Mouse (Mus musculus) olfactory bulb, adult 2 months (tissue): ENCODE measurements around the gene Ctnnd2. TPM values are rescaled to one million over a fixed set of nuclear protein-coding genes. Genes with fewer than 3 reads are reported as not detected.

Experiments used
- H3K27ac ChIP-seq: fragments of 200-500 bp; 2 replicates; pipeline ENCODE4 v1.5.1; 2012; ENCODE audit warnings: low read depth, low read length; ENCODE audit not compliant: insufficient read depth
- H3K4me1 ChIP-seq: fragments of 200-500 bp; 2 replicates; pipeline ENCODE4 v1.6.1; 2012; ENCODE audit warnings: low read length; ENCODE audit not compliant: control insufficient read depth, insufficient read depth
- H3K4me3 ChIP-seq: fragments of 200-500 bp; 2 replicates; pipeline ENCODE4 v1.5.1; 2012; ENCODE audit warnings: mild to moderate bottlenecking, low read depth, low read length, moderate library complexity; ENCODE audit not compliant: insufficient read depth
- CTCF ChIP-seq: fragments of 200-500 bp; IDR thresholded peaks from 2 replicates; pipeline ENCODE4 v1.5.1; 2012; ENCODE audit warnings: low read depth, mild to moderate bottlenecking, low read length, moderate library complexity; ENCODE audit not compliant: insufficient read depth
- POLR2A ChIP-seq: fragments of 200-500 bp; IDR thresholded peaks from 2 replicates; pipeline ENCODE4 v1.6.1; 2012; ENCODE audit warnings: mild to moderate bottlenecking, low read depth, low read length, moderate library complexity; ENCODE audit not compliant: insufficient read depth
- WGBS: fragments of 180-500 bp; shearing (Covaris S2); methylation state at CpG from one replicate; pipeline ENCODE4 v1.1.7; 2018; 5-methylcytosine and 5-hydroxymethylcytosine counted together
- polyA plus RNA-seq: library from polyadenylated mRNA; stranded (reverse); fragments of >200 nt; gene quantifications from 2 replicates; pipeline ENCODE4 v1.2.4, GENCODE M21; 2012; ENCODE audit warnings: low replicate concordance; ENCODE audit not compliant: missing spikeins, insufficient read depth, insufficient read length

Gene Ctnnd2
- polyA plus RNA-seq, 1 experiment = not detected

- Histone ChIP-seq H3K4me1 (no peaks in the 10 kb centered on the region), H3K27ac (no peak overlapping the region), H3K4me3 (no peak overlapping the region)
- WGBS = 67% methylated on average over 1 of the region's 1 CpGs
- TF ChIP-seq CTCF (no peak), POLR2A (no peak)
These were observed 773.5 kb downstream of the Ctnnd2 start for GRCm38 (mm10) chr15:30945863-30946262.

DNA sequence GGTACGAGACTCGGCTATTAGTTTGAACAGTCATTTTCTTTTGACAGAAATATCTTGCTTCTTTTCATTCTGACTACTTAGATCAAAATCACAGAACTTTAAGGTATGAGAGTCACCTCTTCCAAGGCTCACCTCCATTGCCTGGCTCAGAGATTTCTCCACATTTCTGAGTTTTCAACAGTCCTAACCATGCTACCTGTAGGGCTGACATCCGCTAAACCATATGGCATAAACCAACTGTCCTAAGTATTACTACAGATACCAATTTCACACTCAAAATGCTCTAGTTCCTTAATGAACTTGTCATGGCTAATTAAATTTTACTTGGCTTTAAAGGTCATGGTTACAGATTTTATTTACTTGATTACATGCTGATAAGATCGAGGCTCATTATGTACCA lies 786.1 kb downstream of the Ctnnd2 start:
- WGBS = 81% methylated on average over 4 of the region's 4 CpGs
- no peak overlapping the region for H3K4me3 ChIP-seq
- no peaks in the 10 kb centered on the region for H3K4me1 ChIP-seq
- TF ChIP-seq CTCF = no peak
- TF ChIP-seq POLR2A = no peak
- no peak overlapping the region for H3K27ac ChIP-seq

GRCm38 (mm10) chr15:30962421-30963160 lies 790.2 kb downstream of the Ctnnd2 start:
- H3K27ac ChIP-seq = no peak overlapping the region
- no peak overlapping the region for H3K4me3 ChIP-seq
- TF ChIP-seq CTCF = no peak
- TF ChIP-seq POLR2A = no peak
- H3K4me1 ChIP-seq = no peaks in the 10 kb centered on the region
- 54% methylated on average over 8 of the region's 8 CpGs for WGBS

DNA sequence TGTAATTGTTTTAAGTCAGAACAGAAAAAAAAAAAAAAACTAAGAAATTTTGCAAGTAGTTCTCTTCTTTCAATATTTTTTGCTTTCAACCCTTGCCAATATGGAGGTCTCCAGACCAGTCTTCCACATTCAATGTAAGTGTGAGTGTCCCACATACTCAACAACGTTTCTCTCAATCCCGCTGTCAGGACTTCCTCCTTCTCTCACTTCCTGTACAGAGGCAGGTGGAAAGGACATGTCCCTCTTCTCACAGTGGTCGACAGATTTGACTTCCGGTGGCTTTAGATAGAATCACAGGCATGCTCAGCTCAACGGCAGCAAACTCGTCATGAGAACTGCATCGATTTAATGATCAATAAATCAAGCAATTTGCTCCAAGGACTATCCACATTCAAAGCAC lies 791.7 kb downstream of the Ctnnd2 start:
- TF ChIP-seq POLR2A (no peak), CTCF (no peak)
- WGBS = 94% methylated on average over 7 of the region's 7 CpGs
- no peak overlapping the region for H3K4me3 ChIP-seq
- H3K4me1 ChIP-seq = no peaks in the 10 kb centered on the region
- H3K27ac ChIP-seq = no peak overlapping the region

DNA sequence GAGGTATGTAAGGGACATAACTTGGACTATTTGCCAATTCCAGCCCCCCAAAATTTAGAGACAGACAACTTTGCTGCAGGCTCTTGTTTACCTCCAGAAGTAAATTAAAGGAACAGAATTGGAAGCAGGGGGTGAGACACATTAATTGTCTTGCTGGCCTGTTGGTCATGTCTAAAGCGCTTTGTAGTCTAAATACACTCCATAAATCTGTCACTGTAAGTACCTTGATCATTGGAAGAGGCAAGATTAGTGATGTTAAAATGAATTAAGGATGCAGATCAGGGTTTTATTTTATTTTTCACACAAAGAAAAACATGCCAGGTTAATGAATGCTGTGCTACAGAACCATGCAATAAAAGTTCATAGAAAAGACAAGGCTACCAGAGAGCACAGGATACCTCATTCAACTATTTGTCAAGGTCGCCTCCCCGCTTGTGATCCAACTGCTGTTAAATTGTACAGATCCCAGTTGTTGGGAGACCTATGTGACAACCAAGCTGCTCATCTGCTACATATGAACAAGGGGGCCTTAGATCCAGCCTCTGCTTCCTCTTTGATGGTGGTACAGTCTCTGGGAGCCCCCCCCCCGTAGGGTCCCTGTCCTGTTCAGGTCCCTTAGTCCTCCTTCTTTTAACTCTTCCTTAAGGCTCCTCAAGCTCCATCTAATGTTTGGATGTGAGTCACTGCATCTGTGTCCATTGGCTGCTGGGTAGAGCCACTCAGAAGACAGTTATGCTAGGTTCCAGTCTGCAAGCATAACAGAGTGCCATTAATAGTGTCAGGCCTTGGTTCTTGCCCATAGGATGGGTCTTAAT lies 792.7 kb downstream of the Ctnnd2 start:
- TF ChIP-seq CTCF (no peak), POLR2A (no peak)
- 90% methylated on average over 4 of the region's 4 CpGs for WGBS

DNA sequence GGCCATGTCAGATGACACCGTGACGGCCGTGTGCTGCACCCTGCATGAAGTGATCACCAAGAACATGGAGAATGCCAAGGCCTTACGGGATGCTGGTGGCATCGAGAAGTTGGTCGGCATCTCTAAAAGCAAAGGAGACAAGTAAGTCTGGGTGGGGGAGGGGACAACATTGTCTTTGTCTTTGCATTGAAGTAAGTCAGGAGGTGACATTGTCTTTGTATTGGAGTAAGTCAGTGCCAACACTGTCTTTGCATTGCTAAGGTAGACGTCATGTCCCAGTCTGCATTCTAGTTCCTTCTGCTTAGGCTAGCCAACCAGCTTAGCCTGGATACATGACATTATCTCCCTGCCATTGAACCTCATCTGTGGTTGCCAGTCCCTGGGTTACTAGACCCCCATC lies 794.4 kb downstream of the Ctnnd2 start:
- H3K4me1 ChIP-seq = no peaks in the 10 kb centered on the region
- no peak overlapping the region for H3K4me3 ChIP-seq
- no peak overlapping the region for H3K27ac ChIP-seq
- TF ChIP-seq POLR2A = no peak
- TF ChIP-seq CTCF = no peak
- WGBS = 95% methylated on average over 7 of the region's 7 CpGs

More for the DNA sequence above, 792.7 kb downstream of the Ctnnd2 start:
- Histone ChIP-seq H3K4me1 (no peaks in the 10 kb centered on the region), H3K4me3 (no peak overlapping the region), H3K27ac (no peak overlapping the region)

DNA sequence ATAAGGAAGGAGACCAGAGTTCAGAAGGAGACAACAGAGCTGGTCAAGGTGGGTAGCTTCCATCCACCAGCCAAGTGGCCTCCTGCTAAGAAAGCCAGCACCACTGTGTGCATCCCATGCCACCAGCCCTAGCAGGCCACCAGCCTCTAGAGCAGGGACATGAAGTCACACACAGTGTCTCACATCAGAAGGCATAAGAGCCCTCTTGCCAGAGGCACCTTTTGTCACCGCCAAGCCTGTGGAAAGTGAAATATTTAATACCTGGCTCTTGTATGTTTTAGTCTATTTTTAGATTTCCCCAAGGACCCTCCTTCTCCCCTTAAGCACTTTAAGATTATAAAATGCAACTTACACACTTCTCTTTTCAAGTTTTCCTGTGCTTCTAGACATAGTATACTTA lies 802.0 kb downstream of the Ctnnd2 start:
- WGBS = 97% methylated on average over 1 of the region's 1 CpGs
- Histone ChIP-seq H3K4me3 (no peak overlapping the region), H3K4me1 (peaks cover 5% of the 10 kb centered on the region), H3K27ac (no peak overlapping the region)
- TF ChIP-seq CTCF (no peak), POLR2A (no peak)

DNA sequence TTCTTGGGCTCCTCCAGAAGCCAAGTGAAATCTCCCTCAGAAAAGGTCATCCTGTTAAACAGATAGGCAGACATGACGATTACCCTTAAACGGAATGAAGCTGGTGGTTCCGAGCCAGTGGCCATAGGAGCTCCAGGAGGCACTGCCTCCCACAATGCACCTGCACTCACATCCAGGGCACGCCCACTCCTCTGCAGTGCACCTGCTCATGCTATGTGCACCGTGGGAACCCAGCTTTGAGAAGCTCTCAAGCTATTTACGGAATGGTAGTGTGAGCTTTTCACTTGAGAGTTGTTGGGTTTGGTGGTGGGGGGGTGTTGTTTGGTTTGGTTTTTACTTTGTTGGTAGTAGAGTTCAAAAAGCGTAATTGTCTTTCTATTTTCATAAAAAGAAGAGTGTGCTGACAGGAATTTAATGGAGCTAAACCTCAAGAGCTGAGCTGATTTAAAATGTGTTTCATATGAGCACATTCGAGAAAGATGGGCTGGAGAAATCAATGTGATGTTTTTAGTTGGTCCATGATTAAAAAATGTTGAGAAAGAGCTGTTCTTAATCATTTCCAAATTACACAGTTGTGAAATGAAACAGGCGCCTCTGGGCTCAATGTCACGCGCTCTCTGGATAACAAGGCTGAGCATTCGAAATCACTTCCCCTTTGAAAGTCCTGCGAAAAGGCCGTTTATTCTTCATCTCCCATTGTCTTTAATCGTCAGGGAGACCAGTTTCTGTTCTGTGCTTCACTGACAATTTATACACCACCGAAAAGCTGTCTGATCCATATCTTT lies 802.8 kb downstream of the Ctnnd2 start:
- no peak for TF ChIP-seq POLR2A
- no peak for TF ChIP-seq CTCF
- Histone ChIP-seq H3K4me3 (no peak overlapping the region), H3K4me1 (peaks cover 5% of the 10 kb centered on the region), H3K27ac (no peak overlapping the region)
- WGBS = 64% methylated on average over 16 of the region's 16 CpGs
